Mouse (Mus musculus): ENCODE results near the gene Vmn2r21.
"Not testable (repeated sequence)": the region's sequence is repeated elsewhere in the genome, so short reads cannot be mapped to it uniquely, and the experiment has no call there.

Gene Vmn2r21

DNA sequence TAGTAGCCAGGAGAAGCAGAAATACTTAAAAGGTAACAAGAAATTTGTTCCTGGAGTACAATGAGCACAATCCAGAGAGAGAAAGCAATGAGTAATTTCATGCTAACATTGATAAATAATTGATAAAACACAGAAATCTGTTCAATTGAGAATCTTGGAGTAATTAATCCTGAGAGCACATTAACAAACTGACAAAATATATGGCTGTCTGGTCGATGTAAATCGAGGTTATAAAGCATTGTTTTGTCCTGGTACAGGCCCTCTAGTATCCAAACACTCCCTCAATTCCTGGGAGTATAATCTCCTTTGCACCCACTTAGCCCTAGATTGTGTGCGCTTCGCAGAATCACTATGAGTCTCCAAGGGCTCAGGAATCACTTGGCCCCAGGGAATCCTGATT, at the start of gene Vmn2r21:
Gene Vmn2r21 (minus strand): TSS at position 101 of the 400 bp plus-strand sequence.
- not testable (repeated sequence) for DNase-seq

DNA sequence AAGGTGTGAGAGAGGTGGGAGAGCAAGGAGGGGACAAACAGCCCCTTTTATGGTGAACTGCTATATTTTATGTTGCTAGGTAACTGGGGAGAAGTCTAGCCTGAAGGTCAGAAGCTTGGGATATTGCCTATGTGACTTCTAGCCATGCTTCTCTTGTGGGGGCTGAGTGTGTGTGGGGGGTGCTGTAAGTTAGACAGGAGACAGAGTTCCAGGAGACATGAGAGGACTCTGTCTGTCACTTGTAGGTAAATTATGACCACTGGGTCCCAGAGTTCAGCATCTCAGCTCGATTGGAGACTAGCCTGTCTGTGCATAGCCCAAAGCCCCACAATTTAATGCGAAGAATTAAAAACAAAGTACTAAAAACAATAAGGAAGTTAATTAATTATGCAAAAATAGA, 41.5 kb upstream of the Vmn2r21 start:
- DNase-seq: not testable (repeated sequence)

DNA sequence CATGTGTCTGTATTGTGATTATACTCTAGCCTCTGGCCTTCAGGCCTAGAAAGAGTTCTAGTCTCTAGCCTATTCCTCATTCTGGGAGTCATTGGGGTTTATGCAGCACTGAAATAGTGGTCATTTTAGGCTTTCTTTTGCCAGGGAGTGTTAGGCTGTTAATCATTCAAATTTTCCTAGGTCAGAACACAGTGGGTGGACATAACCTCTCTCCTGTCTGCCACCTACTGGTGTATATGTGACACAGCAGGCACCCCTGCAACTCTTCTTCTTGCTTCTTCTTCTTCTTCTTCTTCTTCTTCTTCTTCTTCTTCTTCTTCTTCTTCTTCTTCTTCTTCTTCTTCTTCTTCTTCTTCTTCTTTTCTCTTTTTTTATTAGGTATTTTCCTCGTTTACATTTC, 6.5 kb upstream of the Vmn2r21 start:
- not testable (repeated sequence) for DNase-seq

DNA sequence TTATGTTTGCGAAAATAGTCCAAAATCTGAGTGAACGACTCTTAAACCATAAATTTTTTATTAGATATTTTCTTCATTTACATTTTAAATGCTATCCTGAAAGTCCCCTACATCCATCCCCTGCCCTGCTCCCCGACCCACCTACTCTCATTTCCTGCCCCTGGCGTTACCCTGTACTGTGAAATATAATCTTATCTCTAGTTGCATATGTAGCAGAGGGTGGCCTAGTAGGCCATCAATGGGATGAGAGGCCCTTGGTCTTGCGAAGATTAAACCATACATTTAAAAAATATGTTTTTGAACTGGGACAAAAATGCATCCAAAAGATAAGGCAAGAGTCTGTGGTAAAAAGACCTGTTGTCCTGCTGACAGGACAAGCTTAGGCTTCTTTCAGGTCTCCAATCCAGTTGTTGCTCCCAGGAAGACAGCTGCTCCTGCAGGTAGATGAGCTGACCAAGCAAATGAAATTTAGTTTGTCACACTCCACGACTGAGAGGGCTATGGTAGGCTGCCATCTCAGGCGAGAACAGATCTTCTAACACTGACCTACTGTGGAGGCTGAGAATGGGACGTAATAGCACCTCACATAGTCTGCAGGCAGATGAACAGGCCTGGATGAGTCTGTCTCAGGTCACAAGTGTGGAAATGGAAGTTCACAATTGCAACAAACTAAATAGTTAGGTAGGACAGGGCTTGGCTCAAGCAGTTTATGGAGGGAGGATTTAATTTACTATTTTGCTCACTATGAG, 10.8 kb downstream of the Vmn2r21 start:
- not testable (repeated sequence) for DNase-seq

DNA sequence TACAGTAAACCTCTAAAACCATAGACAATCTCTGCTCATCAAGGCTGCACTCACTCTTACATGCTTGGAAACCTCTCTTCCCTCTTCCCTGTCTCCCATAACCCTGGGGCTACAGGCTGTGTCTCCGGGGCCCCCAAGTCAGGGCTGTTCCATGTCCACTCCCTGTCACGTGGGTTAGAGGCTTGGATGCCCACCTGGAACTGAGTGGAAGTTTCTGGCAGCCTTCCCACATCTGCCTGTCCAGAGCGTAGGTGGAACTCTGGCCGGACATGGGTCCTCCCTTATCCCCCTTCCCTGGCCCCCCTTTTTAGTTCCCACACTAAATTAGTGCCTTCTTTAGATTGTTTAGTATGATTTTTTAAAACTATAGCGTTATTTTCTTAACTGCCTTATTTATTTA, 60.2 kb downstream of the Vmn2r21 start:
- DNase-seq: not testable (repeated sequence)

DNA sequence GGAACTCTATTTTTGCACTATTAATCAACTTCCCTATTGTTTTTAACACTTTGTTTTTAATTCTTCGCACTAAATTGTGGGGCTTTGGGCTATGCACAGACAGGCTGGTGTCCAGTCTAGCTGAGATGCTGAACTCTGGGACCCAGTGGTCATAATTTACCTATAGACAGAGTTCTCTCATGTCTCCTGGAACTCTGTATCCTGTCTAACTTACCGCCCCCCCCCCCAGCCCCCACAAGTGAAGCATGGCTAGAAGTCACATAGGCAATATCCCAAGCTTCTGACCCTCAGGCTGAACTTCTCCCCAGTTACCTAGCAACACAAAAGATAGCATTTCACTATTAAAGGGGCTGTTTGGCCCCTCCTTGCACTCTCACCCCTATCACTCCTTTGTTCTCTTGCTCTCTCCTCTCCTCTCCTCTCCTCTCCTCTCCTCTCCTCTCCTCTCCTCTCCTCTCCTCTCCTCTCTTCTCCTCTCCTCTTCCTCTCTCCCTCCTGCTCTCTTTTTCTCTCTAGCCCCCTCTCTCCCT, 60.7 kb downstream of the Vmn2r21 start:
- not testable (repeated sequence) for DNase-seq

DNA sequence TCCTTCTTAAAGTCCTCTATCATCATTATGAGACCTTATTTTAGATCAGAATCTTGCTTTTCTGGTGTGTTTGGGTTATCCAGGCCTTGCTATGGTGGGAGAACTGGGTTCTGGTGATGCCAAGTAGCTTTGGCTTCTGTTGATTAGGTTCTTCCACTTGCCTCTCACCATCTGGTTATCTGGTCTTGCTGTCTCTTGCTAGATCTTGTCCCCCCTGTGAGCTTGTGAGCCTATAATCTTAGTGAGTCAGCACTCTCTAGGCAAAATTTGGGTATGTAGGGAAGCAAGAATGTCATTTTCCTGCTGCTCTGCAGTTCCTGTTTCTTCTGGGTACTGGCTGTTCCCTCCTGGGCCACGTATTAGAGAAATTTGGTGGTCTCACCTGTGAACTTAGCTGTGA, 64.6 kb downstream of the Vmn2r21 start:
- not testable (repeated sequence) for DNase-seq

Data from cerebellum, postnatal 25 days (tissue).